ENCODE assay signal across 28 mouse cellular contexts in genomic region chr7:67082751-67083150, GRCm38 (mm10).
"Had no signal": no experiment of that assay in that cellular context is flagged by ENCODE, and none has a peak within 500 bp of the region (broad histone marks: within the 10 kb centered on the region; RNA-seq: fewer than 3 reads in every experiment).

No protein-coding gene starts in this region.

- H3K27me3 ChIP-seq: limb, embryonic 12.5 days; limb, embryonic 13.5 days; limb, embryonic 15.5 days; liver, embryonic 12.5 days; liver, embryonic 13.5 days; liver, embryonic 15.5 days; lung, embryonic 15.5 days; megakaryocyte, embryonic 14.5 days; midbrain, embryonic 12.5 days; midbrain, embryonic 13.5 days; midbrain, embryonic 15.5 days; neural tube, embryonic 12.5 days had no signal

- H3K36me3 ChIP-seq: limb, embryonic 10.5 days; liver, embryonic 12.5 days; liver, embryonic 13.5 days; liver, embryonic 15.5 days; lung, embryonic 15.5 days; midbrain, embryonic 10.5 days; midbrain, embryonic 12.5 days; midbrain, embryonic 13.5 days; midbrain, embryonic 15.5 days; neural tube, embryonic 12.5 days had no signal

- H3K4me3 ChIP-seq: limb, embryonic 10.5 days; limb, embryonic 12.5 days; limb, embryonic 13.5 days; limb, embryonic 15.5 days; liver, embryonic 12.5 days; liver, embryonic 13.5 days; liver, embryonic 15.5 days; lung, embryonic 15.5 days; megakaryocyte, embryonic 14.5 days; midbrain, embryonic 10.5 days; midbrain, embryonic 12.5 days; midbrain, embryonic 13.5 days; midbrain, embryonic 15.5 days; myocyte; neural tube, embryonic 12.5 days had no signal

- H3K4me1 ChIP-seq: limb, embryonic 12.5 days; liver, embryonic 12.5 days; liver, embryonic 13.5 days; liver, embryonic 15.5 days; lung, embryonic 15.5 days; megakaryocyte, embryonic 14.5 days; midbrain, embryonic 10.5 days; midbrain, embryonic 12.5 days; midbrain, embryonic 13.5 days; midbrain, embryonic 15.5 days; neural tube, embryonic 12.5 days had no signal

- H3K27ac ChIP-seq: limb, embryonic 10.5 days; limb, embryonic 12.5 days; limb, embryonic 13.5 days; limb, embryonic 15.5 days; liver, embryonic 12.5 days; liver, embryonic 13.5 days; liver, embryonic 14.5 days; liver, embryonic 15.5 days; lung, embryonic 15.5 days; macrophage; midbrain, embryonic 10.5 days; midbrain, embryonic 12.5 days; midbrain, embryonic 13.5 days; midbrain, embryonic 15.5 days; neural tube, embryonic 12.5 days had no signal

- DNase-seq: left cerebral cortex, postnatal 4 days; liver; liver, embryonic 13.5 days; liver, postnatal 0 days; lung, adult 18-20 months; lung, adult 2 months; lung, embryonic 14.5 days; lung, postnatal 10 days; lung, postnatal 14 days; lung, postnatal 36 days; lung, postnatal 4 days; midbrain, embryonic 14.5 days had no signal

- H3K9me3 ChIP-seq: limb, embryonic 10.5 days; limb, embryonic 12.5 days; limb, embryonic 15.5 days; liver, embryonic 12.5 days; liver, embryonic 13.5 days; liver, embryonic 15.5 days; lung, embryonic 15.5 days; midbrain, embryonic 10.5 days; midbrain, embryonic 12.5 days; midbrain, embryonic 13.5 days; midbrain, embryonic 15.5 days; neural tube, embryonic 12.5 days had no signal
